Mouse (Mus musculus) lung, postnatal 0 days (tissue): Measurements from ENCODE around the gene Slc24a3.

ENCODE experiments used
- CTCF ChIP-seq: IDR thresholded peaks from 2 replicates; pipeline ENCODE4 v1.5.1; 2016; ENCODE audit warnings: antibody characterized with exemption, mild to moderate bottlenecking
- EP300 ChIP-seq: IDR thresholded peaks from 2 replicates; pipeline ENCODE4 v1.6.1; 2016; ENCODE audit warnings: antibody characterized with exemption, mild to moderate bottlenecking, control low read depth

GRCm38 (mm10) chr2:145382908-145383770 lies 215.6 kb downstream of the Slc24a3 start:
- TF ChIP-seq CTCF (no peak), EP300 (no peak)
